Comparison of ENCODE assay signal across 10 mouse cellular contexts in genomic region chr2:31904089-31904488, GRCm38 (mm10). TPM values are rescaled to one million over a fixed set of nuclear protein-coding genes. Genes with fewer than 3 reads are reported as not detected.
A peak's percentile ranks its signal among the peaks of the same experiment; 100 is the strongest.
DNase-seq lines count a peak whose midpoint lies in the region; ATAC-seq and TF ChIP-seq lines count a peak whose summit lies in the region.
"Had no signal": no experiment of that assay in that cellular context is flagged by ENCODE, and none has a peak within 500 bp of the region (broad histone marks: within the 10 kb centered on the region; RNA-seq: fewer than 3 reads in every experiment).

No protein-coding gene starts in this region.

- TF ChIP-seq POLR2A in lung, adult 2 months (IDR thresholded peaks at IDR 0.05; ENCODE audit: borderline replicate concordance, extremely low read depth, low read depth, low read length): no peak

- no peak overlapping the region for H3K9ac ChIP-seq in forebrain, postnatal 0 days
- no peak overlapping the region for H3K9ac ChIP-seq in embryonic facial prominence, embryonic 14.5 days (ENCODE audit: low read depth, low read length)
- H3K9ac ChIP-seq in limb, embryonic 13.5 days: peak overlapping the region; percentile 48; the same call in 1 of the 2 replicates

- H3K4me1 ChIP-seq in forebrain, embryonic 10.5 days: peaks cover 35% of the 10 kb centered on the region
- H3K4me1 ChIP-seq in forebrain, postnatal 0 days (ENCODE audit: insufficient read depth): no peaks in the 10 kb centered on the region
- H3K4me1 ChIP-seq in lung, adult 2 months (ENCODE audit: control insufficient read depth, insufficient read depth, low read length): no peaks in the 10 kb centered on the region
- peaks cover 15% of the 10 kb centered on the region for H3K4me1 ChIP-seq in embryonic facial prominence, embryonic 14.5 days (ENCODE audit: control insufficient read depth, insufficient read depth, low read length)
- H3K4me1 ChIP-seq in limb, embryonic 13.5 days: peaks cover 19% of the 10 kb centered on the region

- no peaks in the 10 kb centered on the region for H3K36me3 ChIP-seq in forebrain, embryonic 10.5 days (replicated peaks)
- H3K36me3 ChIP-seq in forebrain, postnatal 0 days (ENCODE audit: insufficient read depth): no peaks in the 10 kb centered on the region
- no peaks in the 10 kb centered on the region for H3K36me3 ChIP-seq in embryonic facial prominence, embryonic 14.5 days (ENCODE audit: control insufficient read depth, insufficient read depth, low read length)
- H3K36me3 ChIP-seq in limb, embryonic 13.5 days: no peaks in the 10 kb centered on the region
- H3K36me3 ChIP-seq: G1E had no signal

- no peak overlapping the region for H3K4me3 ChIP-seq in forebrain, embryonic 10.5 days
- H3K4me3 ChIP-seq in forebrain, postnatal 0 days (ENCODE audit: low read depth, low read length): no peak overlapping the region
- H3K4me3 ChIP-seq in lung, adult 2 months (replicated peaks; ENCODE audit: extremely low read depth, low read depth, low read length): no peak overlapping the region
- no peak overlapping the region for H3K4me3 ChIP-seq in embryonic facial prominence, embryonic 14.5 days (ENCODE audit: low read depth, low read length)
- H3K4me3 ChIP-seq in limb, embryonic 13.5 days: no peak overlapping the region

- WGBS in forebrain, embryonic 10.5 days: 11% methylated on average over 6 of the region's 6 CpGs
- 22% methylated on average over 6 of the region's 6 CpGs for WGBS in forebrain, postnatal 0 days
- 41% methylated on average over 6 of the region's 6 CpGs for WGBS in lung, adult 2 months
- WGBS in embryonic facial prominence, embryonic 14.5 days: 6% methylated on average over 6 of the region's 6 CpGs
- WGBS in limb, embryonic 13.5 days: 4% methylated on average over 6 of the region's 6 CpGs

- peak overlapping the region; percentile 66 for H3K27ac ChIP-seq in forebrain, embryonic 10.5 days
- H3K27ac ChIP-seq in forebrain, postnatal 0 days (ENCODE audit: low read depth, low read length): no peak overlapping the region
- H3K27ac ChIP-seq in embryonic facial prominence, embryonic 14.5 days (replicated peaks; ENCODE audit: low read depth, low read length): peak overlapping the region; percentile 2; the same call in 1 of the 2 replicates
- no peak overlapping the region for H3K27ac ChIP-seq in limb, embryonic 13.5 days

- no peak for ATAC-seq in forebrain, postnatal 0 days
- 0 out of 2 replicates have a peak, but pooled peaks have one; percentile 17 for ATAC-seq in embryonic facial prominence, embryonic 14.5 days (ENCODE audit: low read depth)
- ATAC-seq in limb, embryonic 13.5 days (ENCODE audit: low FRiP score, low read depth): no peak

- no peak for TF ChIP-seq CTCF in forebrain, postnatal 0 days (IDR thresholded peaks at IDR 0.05; ENCODE audit: low read depth)
- no peak for TF ChIP-seq CTCF in lung, adult 2 months (IDR thresholded peaks at IDR 0.05; ENCODE audit: insufficient read depth, low read length)

- DNase-seq in forebrain, embryonic 10.5 days (ENCODE audit: extremely low spot score, low spot score): no peak
- DNase-seq in forebrain, postnatal 0 days: no peak
- DNase-seq in lung, postnatal 14 days: peak; percentile 35
- DNase-seq in lung, adult 2 months: no peak
- DNase-seq in embryonic facial prominence, embryonic 14.5 days (ENCODE audit: low spot score): no peak
- no peak for DNase-seq in left cerebral cortex, adult 8-10 months (ENCODE audit: low spot score in 2 of 2)
- DNase-seq in cerebellum, adult 9-10 months: no peak
- DNase-seq: right cerebral cortex, postnatal 4 days had no signal

- H3K4me2 ChIP-seq in forebrain, postnatal 0 days (ENCODE audit: low read depth): no peak overlapping the region
- H3K4me2 ChIP-seq in embryonic facial prominence, embryonic 14.5 days (ENCODE audit: low read depth, low read length): no peak overlapping the region
- H3K4me2 ChIP-seq in limb, embryonic 13.5 days (replicated peaks): no peak overlapping the region

- H3K27me3 ChIP-seq in forebrain, embryonic 10.5 days (ENCODE audit: poor library complexity, severe bottlenecking): peaks cover 8% of the 10 kb centered on the region; the same call in 1 of the 2 replicates
- H3K27me3 ChIP-seq in forebrain, postnatal 0 days (ENCODE audit: insufficient read depth, low read length): no peaks in the 10 kb centered on the region
- H3K27me3 ChIP-seq in embryonic facial prominence, embryonic 14.5 days (replicated peaks; ENCODE audit: control insufficient read depth, insufficient read depth, low read length): no peaks in the 10 kb centered on the region
- no peaks in the 10 kb centered on the region for H3K27me3 ChIP-seq in limb, embryonic 13.5 days

- H3K9me3 ChIP-seq in forebrain, embryonic 10.5 days: no peaks in the 10 kb centered on the region
- no peaks in the 10 kb centered on the region for H3K9me3 ChIP-seq in forebrain, postnatal 0 days (ENCODE audit: low read length)
- H3K9me3 ChIP-seq in embryonic facial prominence, embryonic 14.5 days (ENCODE audit: control insufficient read depth, low read length): no peaks in the 10 kb centered on the region
- no peaks in the 10 kb centered on the region for H3K9me3 ChIP-seq in limb, embryonic 13.5 days
- H3K9me3 ChIP-seq: G1E had no signal

RNA-seq across cellular contexts. Expression of gene Lamc3, which starts 17.0 kb away (rescaled TPM):
- 4.9 and 6.8 TPM in 2 replicates for polyA plus RNA-seq in forebrain, embryonic 10.5 days (2016; fragmentation: Nextera tagmentation; extraction: Ambion mirVana)
- 6.2 and 11.0 TPM in 2 replicates for total RNA-seq in forebrain, postnatal 0 days (2014; rRNA removed)
- 1.9 and 2.5 TPM in 2 replicates for polyA plus RNA-seq in forebrain, postnatal 0 days (2015; fragmentation: Nextera tagmentation; extraction: Ambion mirVana)
- 18.8 and 25.1 TPM in 2 replicates for polyA plus RNA-seq in lung, adult 2 months (2012; rRNA removed)
- polyA plus RNA-seq in embryonic facial prominence, embryonic 14.5 days (2014; fragmentation: Nextera tagmentation; extraction: Ambion mirVana): 2.0 and 2.2 TPM in 2 replicates
- 0.28 and 0.34 TPM in 2 replicates for polyA plus RNA-seq in limb, embryonic 13.5 days (2015; fragmentation: Nextera tagmentation; extraction: Ambion mirVana)
- total RNA-seq in left cerebral cortex, adult 8-10 months (2022): 1 to 10 TPM; 5.7 to 7.5 (median 6.6) TPM
- total RNA-seq: G1E had no signal
- polyA plus RNA-seq: G1E had no signal

RNA-seq across cellular contexts. Expression of gene Aif1l, which starts 45.9 kb away (rescaled TPM):
- polyA plus RNA-seq in forebrain, embryonic 10.5 days (2016; fragmentation: Nextera tagmentation; extraction: Ambion mirVana): 84.7 and 85.6 TPM in 2 replicates
- 21.7 and 34.2 TPM in 2 replicates for total RNA-seq in forebrain, postnatal 0 days (2014; rRNA removed)
- 21.2 TPM in 2 replicates for polyA plus RNA-seq in forebrain, postnatal 0 days (2015; fragmentation: Nextera tagmentation; extraction: Ambion mirVana)
- polyA plus RNA-seq in lung, adult 2 months (2012; rRNA removed): 3.5 and 9.0 TPM in 2 replicates
- polyA plus RNA-seq in embryonic facial prominence, embryonic 14.5 days (2014; fragmentation: Nextera tagmentation; extraction: Ambion mirVana): 31.2 and 33.9 TPM in 2 replicates
- 50.3 and 54.3 TPM in 2 replicates for polyA plus RNA-seq in limb, embryonic 13.5 days (2015; fragmentation: Nextera tagmentation; extraction: Ambion mirVana)
- total RNA-seq in left cerebral cortex, adult 8-10 months (2022): 1 to 10 TPM; 8.2 to 9.7 (median 9.2) TPM
- polyA plus RNA-seq: G1E had no signal

RNA-seq across cellular contexts. Expression of gene Fibcd1, which starts 58.3 kb away (rescaled TPM):
- 0.07 and 0.19 TPM in 2 replicates for polyA plus RNA-seq in forebrain, embryonic 10.5 days (2016; fragmentation: Nextera tagmentation; extraction: Ambion mirVana)
- 8.9 and 12.7 TPM in 2 replicates for total RNA-seq in forebrain, postnatal 0 days (2014; rRNA removed)
- 5.7 and 8.5 TPM in 2 replicates for polyA plus RNA-seq in forebrain, postnatal 0 days (2015; fragmentation: Nextera tagmentation; extraction: Ambion mirVana)
- polyA plus RNA-seq in lung, adult 2 months (2012; rRNA removed): 0.02 and 0.06 TPM in 2 replicates
- polyA plus RNA-seq in embryonic facial prominence, embryonic 14.5 days (2014; fragmentation: Nextera tagmentation; extraction: Ambion mirVana): 0.19 and 0.29 TPM in 2 replicates
- polyA plus RNA-seq in limb, embryonic 13.5 days (2015; fragmentation: Nextera tagmentation; extraction: Ambion mirVana): 0.24 and 0.25 TPM in 2 replicates
- 1 to 10 TPM; 6.9 to 9.0 (median 7.4) TPM for total RNA-seq in left cerebral cortex, adult 8-10 months (2022)
- polyA plus RNA-seq: G1E had no signal

Comparison
In these comparisons a context has a peak if more than half of its experiments do, and no peak if none do; other contexts are left out.
1. H3K27ac ChIP-seq: peak in forebrain, embryonic 10.5 days (single experiment) and embryonic facial prominence, embryonic 14.5 days (single experiment); none in forebrain, postnatal 0 days (single experiment) and limb, embryonic 13.5 days (single experiment).